Mouse (Mus musculus): ENCODE measurements around the gene Sbno2. TPM values are rescaled to one million over a fixed set of nuclear protein-coding genes. Genes with fewer than 3 reads are reported as not detected.

Gene Sbno2
- total and polyA plus RNA-seq, 2 experiments from 2014 or later: 6.8 to 24.2 TPM

- WGBS: 25% methylated on average over 28 of the region's 28 CpGs
These were observed 90.7 kb downstream of the Sbno2 start for GRCm38 (mm10) chr10:80014484-80015290.

GRCm38 (mm10) chr10:80013609-80014008, 91.8 kb downstream of the Sbno2 start:
- WGBS: 32% methylated on average over 25 of the region's 25 CpGs
- no peak overlapping the region for H3K4me2 ChIP-seq (ENCODE audit: low read depth)
- H3K4me1 ChIP-seq (ENCODE audit: insufficient read depth): no peaks in the 10 kb centered on the region
- ATAC-seq (no peak), DNase-seq (no peak)
- H3K9ac ChIP-seq: no peak overlapping the region
- no peaks in the 10 kb centered on the region for H3K36me3 ChIP-seq (ENCODE audit: insufficient read depth)
- no peak overlapping the region for H3K27ac ChIP-seq (ENCODE audit: low read depth, low read length)
- H3K4me3 ChIP-seq (ENCODE audit: low read depth, low read length): no peak overlapping the region
- H3K27me3 ChIP-seq (ENCODE audit: insufficient read depth, low read length): peaks cover 20% of the 10 kb centered on the region
- peaks cover 13% of the 10 kb centered on the region; the same call in 1 of the 2 replicates for H3K9me3 ChIP-seq (ENCODE audit: low read length)
- no peak for TF ChIP-seq CTCF (IDR thresholded peaks at IDR 0.05; ENCODE audit: low read depth)

More at GRCm38 (mm10) chr10:80014484-80015290, 90.7 kb downstream of the Sbno2 start:
- Histone ChIP-seq H3K36me3 (ENCODE audit: insufficient read depth) (no peaks in the 10 kb centered on the region), H3K4me3 (ENCODE audit: low read depth, low read length) (no peak overlapping the region), H3K9me3 (ENCODE audit: low read length) (peaks cover 13% of the 10 kb centered on the region; the same call in 1 of the 2 replicates), H3K27me3 (ENCODE audit: insufficient read depth, low read length) (peaks cover 25% of the 10 kb centered on the region), H3K4me1 (ENCODE audit: insufficient read depth) (no peaks in the 10 kb centered on the region), H3K4me2 (ENCODE audit: low read depth) (no peak overlapping the region), H3K9ac (no peak overlapping the region), H3K27ac (ENCODE audit: low read depth, low read length) (no peak overlapping the region)
- DNase-seq (no peak), ATAC-seq (no peak)
- no peak for TF ChIP-seq CTCF (IDR thresholded peaks at IDR 0.05; ENCODE audit: low read depth)

GRCm38 (mm10) chr10:80011740-80012139, 93.6 kb downstream of the Sbno2 start:
- no peak for ATAC-seq
- Histone ChIP-seq H3K36me3 (ENCODE audit: insufficient read depth) (no peaks in the 10 kb centered on the region), H3K9me3 (ENCODE audit: low read length) (peaks cover 13% of the 10 kb centered on the region; the same call in 1 of the 2 replicates), H3K4me3 (ENCODE audit: low read depth, low read length) (no peak overlapping the region), H3K27me3 (ENCODE audit: insufficient read depth, low read length) (peaks cover 19% of the 10 kb centered on the region), H3K4me2 (ENCODE audit: low read depth) (no peak overlapping the region), H3K27ac (ENCODE audit: low read depth, low read length) (no peak overlapping the region), H3K9ac (no peak overlapping the region), H3K4me1 (ENCODE audit: insufficient read depth) (no peaks in the 10 kb centered on the region)
- DNase-seq: no peak
- 90% methylated on average over 6 of the region's 6 CpGs for WGBS
- TF ChIP-seq CTCF (IDR thresholded peaks at IDR 0.05; ENCODE audit: low read depth): no peak

Other genes with a start within 250 kb of the Sbno2 start
Only the 30 nearest of the 34 such genes appear.
- not detected in 2 replicates for gene Elane, start 219.3 kb downstream of the Sbno2 start, total RNA-seq (2014; rRNA removed)
- gene Elane, start 219.3 kb downstream of the Sbno2 start, polyA plus RNA-seq (2015; fragmentation: Nextera tagmentation; extraction: Ambion mirVana): 0.15 TPM in 1 of 2 replicates, not detected in the other
- not detected in 2 replicates for gene Cfd, start 214.7 kb downstream of the Sbno2 start, total RNA-seq (2014; rRNA removed)
- gene Cfd, start 214.7 kb downstream of the Sbno2 start, polyA plus RNA-seq (2015; fragmentation: Nextera tagmentation; extraction: Ambion mirVana): not detected in 2 replicates
- 47.0 and 60.9 TPM in 2 replicates for gene Med16, start 196.6 kb downstream of the Sbno2 start, total RNA-seq (2014; rRNA removed)
- 46.1 and 56.0 TPM in 2 replicates for gene Med16, start 196.6 kb downstream of the Sbno2 start, polyA plus RNA-seq (2015; fragmentation: Nextera tagmentation; extraction: Ambion mirVana)
- gene Gm26602, start 194.7 kb downstream of the Sbno2 start, total RNA-seq (2014; rRNA removed): not detected in 2 replicates
- gene Gm26602, start 194.7 kb downstream of the Sbno2 start, polyA plus RNA-seq (2015; fragmentation: Nextera tagmentation; extraction: Ambion mirVana): 34.4 and 39.2 TPM in 2 replicates
- gene Kiss1r, start 188.6 kb downstream of the Sbno2 start, total RNA-seq (2014; rRNA removed): 4.2 and 5.4 TPM in 2 replicates
- 3.4 and 3.6 TPM in 2 replicates for gene Kiss1r, start 188.6 kb downstream of the Sbno2 start, polyA plus RNA-seq (2015; fragmentation: Nextera tagmentation; extraction: Ambion mirVana)
- 117 and 129 TPM in 2 replicates for gene R3hdm4, start 184.4 kb downstream of the Sbno2 start, total RNA-seq (2014; rRNA removed)
- 282 and 333 TPM in 2 replicates for gene R3hdm4, start 184.4 kb downstream of the Sbno2 start, polyA plus RNA-seq (2015; fragmentation: Nextera tagmentation; extraction: Ambion mirVana)
- gene Arid3a, start 178.5 kb downstream of the Sbno2 start, total RNA-seq (2014; rRNA removed): 7.1 and 7.9 TPM in 2 replicates
- gene Arid3a, start 178.5 kb downstream of the Sbno2 start, polyA plus RNA-seq (2015; fragmentation: Nextera tagmentation; extraction: Ambion mirVana): 1.0 and 2.1 TPM in 2 replicates
- 58.2 and 84.6 TPM in 2 replicates for gene Wdr18, start 145.4 kb downstream of the Sbno2 start, total RNA-seq (2014; rRNA removed)
- 91.9 and 107 TPM in 2 replicates for gene Wdr18, start 145.4 kb downstream of the Sbno2 start, polyA plus RNA-seq (2015; fragmentation: Nextera tagmentation; extraction: Ambion mirVana)
- 0.14 and 0.15 TPM in 2 replicates for gene Grin3b, start 134.9 kb downstream of the Sbno2 start, total RNA-seq (2014; rRNA removed)
- gene Grin3b, start 134.9 kb downstream of the Sbno2 start, polyA plus RNA-seq (2015; fragmentation: Nextera tagmentation; extraction: Ambion mirVana): 0.09 and 0.18 TPM in 2 replicates
- 109 and 129 TPM in 2 replicates for gene Tmem259, start 121.2 kb downstream of the Sbno2 start, total RNA-seq (2014; rRNA removed)
- 25.6 and 26.5 TPM in 2 replicates for gene Tmem259, start 121.2 kb downstream of the Sbno2 start, polyA plus RNA-seq (2015; fragmentation: Nextera tagmentation; extraction: Ambion mirVana)
- gene Cnn2, start 117.0 kb downstream of the Sbno2 start, total RNA-seq (2014; rRNA removed): 19.5 and 28.2 TPM in 2 replicates
- 15.7 and 17.0 TPM in 2 replicates for gene Cnn2, start 117.0 kb downstream of the Sbno2 start, polyA plus RNA-seq (2015; fragmentation: Nextera tagmentation; extraction: Ambion mirVana)
- gene Abca7, start 109.1 kb downstream of the Sbno2 start, total RNA-seq (2014; rRNA removed): 6.1 and 6.2 TPM in 2 replicates
- 1.1 TPM in 2 replicates for gene Abca7, start 109.1 kb downstream of the Sbno2 start, polyA plus RNA-seq (2015; fragmentation: Nextera tagmentation; extraction: Ambion mirVana)
- gene Arhgap45, start 88.9 kb downstream of the Sbno2 start, total RNA-seq (2014; rRNA removed): 2.3 and 2.4 TPM in 2 replicates
- gene Arhgap45, start 88.9 kb downstream of the Sbno2 start, polyA plus RNA-seq (2015; fragmentation: Nextera tagmentation; extraction: Ambion mirVana): 1.2 and 1.7 TPM in 2 replicates
- 104 and 129 TPM in 2 replicates for gene Polr2e, start 65.8 kb downstream of the Sbno2 start, total RNA-seq (2014; rRNA removed)
- gene Polr2e, start 65.8 kb downstream of the Sbno2 start, polyA plus RNA-seq (2015; fragmentation: Nextera tagmentation; extraction: Ambion mirVana): 168 and 184 TPM in 2 replicates
- gene Gpx4, start 58.4 kb downstream of the Sbno2 start, total RNA-seq (2014; rRNA removed): 401 and 478 TPM in 2 replicates
- gene Gpx4, start 58.4 kb downstream of the Sbno2 start, polyA plus RNA-seq (2015; fragmentation: Nextera tagmentation; extraction: Ambion mirVana): 644 and 800 TPM in 2 replicates
- 77.2 and 77.8 TPM in 2 replicates for gene Stk11, start 10.2 kb upstream of the Sbno2 start, total RNA-seq (2014; rRNA removed)
- gene Stk11, start 10.2 kb upstream of the Sbno2 start, polyA plus RNA-seq (2015; fragmentation: Nextera tagmentation; extraction: Ambion mirVana): 13.6 and 14.8 TPM in 2 replicates
- gene Atp5d, start 33.1 kb upstream of the Sbno2 start, total RNA-seq (2014; rRNA removed): 154 and 193 TPM in 2 replicates
- gene Atp5d, start 33.1 kb upstream of the Sbno2 start, polyA plus RNA-seq (2015; fragmentation: Nextera tagmentation; extraction: Ambion mirVana): 633 and 650 TPM in 2 replicates
- 114 and 151 TPM in 2 replicates for gene Cbarp, start 35.3 kb upstream of the Sbno2 start, total RNA-seq (2014; rRNA removed)
- gene Cbarp, start 35.3 kb upstream of the Sbno2 start, polyA plus RNA-seq (2015; fragmentation: Nextera tagmentation; extraction: Ambion mirVana): 57.5 and 68.2 TPM in 2 replicates
- 91.5 and 120 TPM in 2 replicates for gene Midn, start 42.7 kb upstream of the Sbno2 start, total RNA-seq (2014; rRNA removed)
- 19.3 and 21.3 TPM in 2 replicates for gene Midn, start 42.7 kb upstream of the Sbno2 start, polyA plus RNA-seq (2015; fragmentation: Nextera tagmentation; extraction: Ambion mirVana)
- gene Cirbp, start 60.4 kb upstream of the Sbno2 start, total RNA-seq (2014; rRNA removed): 345 and 424 TPM in 2 replicates
- gene Cirbp, start 60.4 kb upstream of the Sbno2 start, polyA plus RNA-seq (2015; fragmentation: Nextera tagmentation; extraction: Ambion mirVana): 834 and 838 TPM in 2 replicates
- 4.2 and 5.0 TPM in 2 replicates for gene 1600002K03Rik, start 67.4 kb upstream of the Sbno2 start, total RNA-seq (2014; rRNA removed)
- gene 1600002K03Rik, start 67.4 kb upstream of the Sbno2 start, polyA plus RNA-seq (2015; fragmentation: Nextera tagmentation; extraction: Ambion mirVana): 5.0 and 6.0 TPM in 2 replicates
- gene Efna2, start 73.9 kb upstream of the Sbno2 start, total RNA-seq (2014; rRNA removed): 29.0 and 30.9 TPM in 2 replicates
- gene Efna2, start 73.9 kb upstream of the Sbno2 start, polyA plus RNA-seq (2015; fragmentation: Nextera tagmentation; extraction: Ambion mirVana): 30.6 and 31.3 TPM in 2 replicates
- 57.6 and 60.7 TPM in 2 replicates for gene Mum1, start 120.9 kb upstream of the Sbno2 start, total RNA-seq (2014; rRNA removed)
- gene Mum1, start 120.9 kb upstream of the Sbno2 start, polyA plus RNA-seq (2015; fragmentation: Nextera tagmentation; extraction: Ambion mirVana): 41.1 and 50.4 TPM in 2 replicates
- 162 and 212 TPM in 2 replicates for gene Ndufs7, start 143.6 kb upstream of the Sbno2 start, total RNA-seq (2014; rRNA removed)
- gene Ndufs7, start 143.6 kb upstream of the Sbno2 start, polyA plus RNA-seq (2015; fragmentation: Nextera tagmentation; extraction: Ambion mirVana): 343 and 394 TPM in 2 replicates
- gene Gamt, start 155.4 kb upstream of the Sbno2 start, total RNA-seq (2014; rRNA removed): 15.2 and 18.2 TPM in 2 replicates
- gene Gamt, start 155.4 kb upstream of the Sbno2 start, polyA plus RNA-seq (2015; fragmentation: Nextera tagmentation; extraction: Ambion mirVana): 20.8 and 21.8 TPM in 2 replicates
- gene Dazap1, start 155.9 kb upstream of the Sbno2 start, total RNA-seq (2014; rRNA removed): 120 and 122 TPM in 2 replicates
- 42.4 and 46.1 TPM in 2 replicates for gene Dazap1, start 155.9 kb upstream of the Sbno2 start, polyA plus RNA-seq (2015; fragmentation: Nextera tagmentation; extraction: Ambion mirVana)
- 1,181 and 1,718 TPM in 2 replicates for gene Rps15, start 186.9 kb upstream of the Sbno2 start, total RNA-seq (2014; rRNA removed)
- 681 and 897 TPM in 2 replicates for gene Rps15, start 186.9 kb upstream of the Sbno2 start, polyA plus RNA-seq (2015; fragmentation: Nextera tagmentation; extraction: Ambion mirVana)
- gene Apc2, start 190.4 kb upstream of the Sbno2 start, total RNA-seq (2014; rRNA removed): 309 and 328 TPM in 2 replicates
- 85.3 and 112 TPM in 2 replicates for gene Apc2, start 190.4 kb upstream of the Sbno2 start, polyA plus RNA-seq (2015; fragmentation: Nextera tagmentation; extraction: Ambion mirVana)
- gene 2310011J03Rik, start 215.0 kb upstream of the Sbno2 start, total RNA-seq (2014; rRNA removed): 19.2 and 22.8 TPM in 2 replicates
- 32.4 and 35.6 TPM in 2 replicates for gene 2310011J03Rik, start 215.0 kb upstream of the Sbno2 start, polyA plus RNA-seq (2015; fragmentation: Nextera tagmentation; extraction: Ambion mirVana)
- gene Pcsk4, start 223.9 kb upstream of the Sbno2 start, total RNA-seq (2014; rRNA removed): 3.4 and 3.8 TPM in 2 replicates
- gene Pcsk4, start 223.9 kb upstream of the Sbno2 start, polyA plus RNA-seq (2015; fragmentation: Nextera tagmentation; extraction: Ambion mirVana): 7.4 TPM in 2 replicates

Data from forebrain, postnatal 0 days (tissue).